ENCODE assay signal across 15 mouse cellular contexts in the genomic region with DNA sequence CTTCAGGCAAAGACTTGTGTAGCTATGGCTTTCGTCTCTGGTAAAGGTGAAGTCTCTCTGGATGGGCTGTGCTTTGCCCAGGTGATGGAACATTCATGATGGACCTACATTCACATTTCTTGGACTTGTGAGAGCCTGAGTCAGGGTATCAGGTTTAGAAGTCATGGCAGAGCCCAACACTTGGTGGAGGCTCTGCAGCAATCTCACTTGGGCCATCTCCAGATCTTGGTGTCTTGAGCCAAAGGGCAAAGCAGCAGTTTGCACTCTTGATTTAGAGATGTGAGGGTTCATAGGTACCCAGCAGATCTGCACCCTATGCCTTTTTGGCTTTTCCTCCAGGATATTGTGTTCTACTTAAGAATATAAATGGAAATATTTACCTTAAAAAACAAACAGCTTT.
"Had no signal": no experiment of that assay in that cellular context is flagged by ENCODE, and none has a peak within 500 bp of the region (broad histone marks: within the 10 kb centered on the region; RNA-seq: fewer than 3 reads in every experiment).

No protein-coding gene starts in this region.

- H3K4me3 ChIP-seq: midbrain, embryonic 10.5 days; midbrain, embryonic 12.5 days; myocyte; neural tube, embryonic 13.5 days; neural tube, embryonic 15.5 days had no signal

- DNase-seq: lung, adult 18-20 months; lung, embryonic 14.5 days; lung, postnatal 10 days; lung, postnatal 4 days; midbrain, embryonic 14.5 days; right cerebral cortex, postnatal 14 days; spleen, adult 18-20 months; thymus, adult 18-20 months; thymus, postnatal 25 days; thymus, postnatal 4 days had no signal

- H3K27ac ChIP-seq: midbrain, embryonic 10.5 days; midbrain, embryonic 12.5 days; neural tube, embryonic 13.5 days; neural tube, embryonic 15.5 days had no signal
